Mouse (Mus musculus) kidney, embryonic 16.5 days (tissue): Measurements from ENCODE around the gene Tbl1x. TPM values are rescaled to one million over a fixed set of nuclear protein-coding genes. Genes with fewer than 3 reads are reported as not detected.

ENCODE experiments used
- ATAC-seq: fragments of 200-750 bp; cut with Nextera tagmentation; 2 replicates; pipeline ENCODE4 v1.8.0; 2017; ENCODE audit warnings: moderate TSS enrichment; ENCODE audit not compliant: low FRiP score, low TSS enrichment
- H3K27ac ChIP-seq: fragments of 300-500 bp; sonication (generic); 2 replicates; pipeline ENCODE4 v1.5.1; 2014; ENCODE audit warnings: low read length
- H3K27me3 ChIP-seq: fragments of 300-500 bp; sonication (generic); 2 replicates; pipeline ENCODE4 v1.6.1; 2014; ENCODE audit warnings: low read length, control low read depth, mixed read lengths; ENCODE audit not compliant: insufficient read depth
- H3K36me3 ChIP-seq: fragments of 300-500 bp; sonication (generic); 2 replicates; pipeline ENCODE4 v1.6.1; 2014; ENCODE audit warnings: low read length, control low read depth, mixed read lengths; ENCODE audit not compliant: insufficient read depth
- H3K4me1 ChIP-seq: fragments of 300-500 bp; sonication (generic); 2 replicates; pipeline ENCODE4 v1.6.1; 2014; ENCODE audit warnings: low read length, control low read depth, mixed read lengths; ENCODE audit not compliant: insufficient read depth
- H3K4me2 ChIP-seq: fragments of 300-500 bp; sonication (generic); replicated peaks from 2 replicates; pipeline ENCODE4 v1.6.1; 2014; ENCODE audit warnings: low read depth, low read length
- H3K4me3 ChIP-seq: fragments of 300-500 bp; sonication (generic); 2 replicates; pipeline ENCODE4 v1.5.1; 2014; ENCODE audit warnings: mild to moderate bottlenecking, low read length
- H3K9ac ChIP-seq: fragments of 300-500 bp; sonication (generic); replicated peaks from 2 replicates; pipeline ENCODE4 v1.6.1; 2014; ENCODE audit warnings: low read length
- H3K9me3 ChIP-seq: fragments of 300-500 bp; sonication (generic); 2 replicates; pipeline ENCODE4 v1.6.1; 2016; ENCODE audit warnings: low read length, control low read depth
- WGBS: fragments of 180-500 bp; shearing (Covaris S2); extraction: QIAGEN DNeasy Blood & Tissue Kit; methylation state at CpG from one replicate; pipeline ENCODE4 v1.1.7; 2014; 5-methylcytosine and 5-hydroxymethylcytosine counted together
- polyA plus RNA-seq: library from polyadenylated mRNA; unstranded; fragments of >200 nt; fragmentation: Nextera tagmentation; extraction: Ambion mirVana; gene quantifications from 2 replicates; pipeline ENCODE4 v1.2.1, GENCODE M21; 2015

Tbl1x gene
- 79.6 and 80.0 TPM in 2 replicates for polyA plus RNA-seq

GRCm38 (mm10) chrX:77510371-77511300, at the start of gene Tbl1x:
Gene Tbl1x (plus strand): TSS chrX:77511013.
- peak within 1 kb of the TSS; percentile 90 for H3K27ac ChIP-seq
- 22% methylated on average over 40 of the region's 76 CpGs for WGBS
- peak within 1 kb of the TSS; percentile 67 for H3K9ac ChIP-seq
- peak within 1 kb of the TSS; percentile 57 for H3K4me2 ChIP-seq
- no peaks in the 10 kb centered on the region for H3K27me3 ChIP-seq
- ATAC-seq = peak; percentile 90
- H3K36me3 ChIP-seq = no peaks in the 10 kb centered on the region
- H3K4me1 ChIP-seq = peaks cover 24% of the 10 kb centered on the region; the same call in 1 of the 2 replicates
- H3K4me3 ChIP-seq = peak within 1 kb of the TSS; percentile 60
- H3K9me3 ChIP-seq = no peaks in the 10 kb centered on the region

DNA sequence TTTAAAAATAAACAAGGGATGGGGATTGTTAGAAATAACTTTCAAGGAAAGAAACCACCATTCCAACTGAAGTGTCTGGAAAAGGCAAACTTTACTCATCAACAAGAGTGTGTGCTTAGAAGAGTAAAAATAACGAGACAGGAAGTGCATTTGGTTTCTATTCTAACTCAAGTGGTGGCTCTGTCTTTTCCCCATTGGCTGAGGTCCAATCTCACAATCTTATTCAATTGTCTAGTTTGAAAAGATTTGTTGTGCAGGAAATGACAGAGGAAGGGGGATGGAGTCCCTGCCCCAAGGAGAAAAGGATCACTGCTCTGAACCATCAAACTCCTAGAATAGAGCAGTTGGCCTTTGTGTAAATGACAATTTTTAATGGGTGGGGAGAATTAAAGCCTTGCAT, 41.6 kb upstream of the Tbl1x start:
- no peak overlapping the region for H3K27ac ChIP-seq
- H3K9me3 ChIP-seq = no peaks in the 10 kb centered on the region
- WGBS = 48% methylated on average over 1 of the region's 1 CpGs
- ATAC-seq = no peak
- no peak overlapping the region for H3K9ac ChIP-seq
- H3K27me3 ChIP-seq = no peaks in the 10 kb centered on the region
- H3K4me3 ChIP-seq = no peak overlapping the region
- H3K36me3 ChIP-seq = no peaks in the 10 kb centered on the region
- H3K4me1 ChIP-seq = no peaks in the 10 kb centered on the region
- H3K4me2 ChIP-seq = no peak overlapping the region

- 76% methylated on average over 1 of the region's 1 CpGs for WGBS
- H3K4me3 ChIP-seq = no peak overlapping the region
- no peak overlapping the region for H3K9ac ChIP-seq
- H3K4me1 ChIP-seq = no peaks in the 10 kb centered on the region
- no peaks in the 10 kb centered on the region for H3K9me3 ChIP-seq
- no peak for ATAC-seq
- H3K36me3 ChIP-seq = no peaks in the 10 kb centered on the region
- no peak overlapping the region for H3K4me2 ChIP-seq
- no peaks in the 10 kb centered on the region for H3K27me3 ChIP-seq
- no peak overlapping the region for H3K27ac ChIP-seq
Observed at GRCm38 (mm10) chrX:77472858-77473257, 38.0 kb upstream of the Tbl1x start.

- Histone ChIP-seq H3K36me3 (no peaks in the 10 kb centered on the region), H3K4me1 (no peaks in the 10 kb centered on the region), H3K9me3 (no peaks in the 10 kb centered on the region), H3K27ac (no peak overlapping the region), H3K27me3 (no peaks in the 10 kb centered on the region), H3K4me2 (no peak overlapping the region), H3K9ac (no peak overlapping the region), H3K4me3 (no peak overlapping the region)
- 34% methylated on average over 1 of the region's 1 CpGs for WGBS
- no peak for ATAC-seq
Observed at GRCm38 (mm10) chrX:77473511-77473910, 37.3 kb upstream of the Tbl1x start.

GRCm38 (mm10) chrX:77474551-77474950, 36.3 kb upstream of the Tbl1x start:
- Histone ChIP-seq H3K27ac (no peak overlapping the region), H3K4me2 (no peak overlapping the region), H3K9me3 (no peaks in the 10 kb centered on the region), H3K36me3 (no peaks in the 10 kb centered on the region), H3K4me3 (no peak overlapping the region), H3K9ac (no peak overlapping the region), H3K27me3 (no peaks in the 10 kb centered on the region), H3K4me1 (no peaks in the 10 kb centered on the region)
- 30% methylated on average over 1 of the region's 1 CpGs for WGBS
- ATAC-seq = no peak

- no peak for ATAC-seq
- H3K27ac ChIP-seq = no peak overlapping the region
- no peak overlapping the region for H3K9ac ChIP-seq
- H3K9me3 ChIP-seq = no peaks in the 10 kb centered on the region
- no peaks in the 10 kb centered on the region for H3K4me1 ChIP-seq
- no peak overlapping the region for H3K4me3 ChIP-seq
- H3K27me3 ChIP-seq = no peaks in the 10 kb centered on the region
- H3K4me2 ChIP-seq = no peak overlapping the region
- no peaks in the 10 kb centered on the region for H3K36me3 ChIP-seq
- 68% methylated on average over 2 of the region's 2 CpGs for WGBS
Observed at GRCm38 (mm10) chrX:77477526-77477925, 33.3 kb upstream of the Tbl1x start.

DNA sequence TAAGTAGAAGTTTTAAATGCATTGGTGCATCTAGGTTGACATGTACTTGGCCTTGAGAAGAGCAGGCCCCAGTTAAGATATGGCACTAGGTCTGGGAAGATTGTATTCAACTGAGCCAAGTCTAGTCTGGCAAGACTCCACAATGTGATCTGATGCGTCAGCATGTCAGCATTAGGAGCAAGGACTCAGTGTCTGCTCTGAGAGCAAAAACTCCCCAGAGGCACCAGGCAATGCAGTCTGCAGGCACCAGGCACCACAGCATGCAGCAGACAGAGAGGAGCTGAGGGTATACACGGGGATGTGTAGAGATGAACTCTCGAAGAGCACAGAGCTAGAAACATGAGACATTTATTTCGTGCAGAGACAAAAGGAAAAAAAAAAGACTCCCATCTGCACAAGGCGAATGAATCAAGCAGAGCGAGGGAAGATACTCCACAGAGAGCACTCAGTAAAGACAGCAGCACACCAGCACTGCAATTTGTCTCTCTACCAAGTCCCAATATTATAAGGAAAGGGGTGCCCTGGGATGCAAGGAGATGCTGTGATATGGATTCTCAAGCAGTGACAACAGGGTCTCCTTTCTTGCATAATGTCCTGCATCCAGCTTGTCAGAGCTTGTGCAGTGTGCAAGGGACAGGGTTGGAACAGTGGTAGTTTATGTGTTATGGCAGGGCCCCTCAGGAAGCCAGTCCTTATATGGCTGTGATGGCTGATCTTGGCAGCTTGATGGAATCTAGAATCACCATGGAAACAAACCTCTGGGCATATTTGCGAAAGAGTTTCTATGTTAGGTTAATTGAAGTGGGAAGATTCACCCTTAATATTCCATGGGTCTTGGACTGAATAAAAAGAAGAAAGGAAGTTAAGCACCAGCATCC, 22.7 kb upstream of the Tbl1x start:
- H3K9me3 ChIP-seq = 0 out of 2 replicates have a peak, but pooled peaks cover 2% of the 10 kb centered on the region
- H3K27me3 ChIP-seq = no peaks in the 10 kb centered on the region
- no peak overlapping the region for H3K9ac ChIP-seq
- 62% methylated on average over 7 of the region's 7 CpGs for WGBS
- ATAC-seq = no peak
- H3K36me3 ChIP-seq = no peaks in the 10 kb centered on the region
- no peak overlapping the region for H3K27ac ChIP-seq
- H3K4me1 ChIP-seq = no peaks in the 10 kb centered on the region
- no peak overlapping the region for H3K4me2 ChIP-seq
- H3K4me3 ChIP-seq = no peak overlapping the region

DNA sequence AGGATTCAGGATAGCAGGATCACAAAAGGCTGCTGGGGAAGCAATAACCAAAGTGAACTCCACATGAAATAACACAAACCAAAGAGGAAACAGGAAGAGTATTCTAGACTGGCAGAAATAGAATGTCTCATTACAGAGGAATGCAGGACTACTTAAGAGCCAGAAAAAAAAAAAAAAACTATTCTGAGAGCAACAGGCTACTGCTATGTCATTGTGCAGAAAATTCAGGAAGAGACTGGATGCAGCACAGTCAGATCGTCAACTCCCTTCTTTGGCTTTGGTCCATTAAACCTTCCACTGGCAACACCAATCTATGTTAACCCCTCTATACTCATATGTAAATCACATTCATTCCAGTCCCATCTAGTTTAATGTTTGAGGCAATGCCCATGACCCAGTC, 20.7 kb upstream of the Tbl1x start:
- Histone ChIP-seq H3K27ac (no peak overlapping the region), H3K4me3 (no peak overlapping the region), H3K27me3 (no peaks in the 10 kb centered on the region), H3K36me3 (no peaks in the 10 kb centered on the region), H3K9me3 (0 out of 2 replicates have a peak, but pooled peaks cover 4% of the 10 kb centered on the region), H3K4me2 (no peak overlapping the region), H3K4me1 (no peaks in the 10 kb centered on the region), H3K9ac (no peak overlapping the region)
- ATAC-seq = 0 out of 2 replicates have a peak, but pooled peaks have one; percentile 42
- 52% methylated on average over 1 of the region's 1 CpGs for WGBS

DNA sequence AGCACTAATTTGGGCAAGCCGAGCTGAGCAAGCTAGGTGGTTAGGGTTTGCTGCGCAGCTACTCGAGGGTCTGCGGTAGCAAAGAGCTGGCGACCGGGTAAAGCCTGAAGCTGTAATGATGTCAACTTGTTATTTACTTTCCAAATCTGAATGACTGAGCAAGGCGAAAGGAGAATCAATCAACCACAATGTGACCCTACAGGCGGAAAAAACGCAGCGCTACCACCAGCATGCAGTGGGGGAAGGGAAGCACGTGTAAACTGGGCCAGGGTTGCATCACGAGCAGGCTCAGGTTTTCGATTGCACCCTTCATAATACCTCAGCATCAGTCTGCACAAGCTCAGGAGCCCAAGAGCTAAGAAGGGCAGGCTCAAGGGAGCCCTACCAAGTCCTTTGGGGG, 1.7 kb upstream of the Tbl1x start:
- Histone ChIP-seq H3K9me3 (no peaks in the 10 kb centered on the region), H3K27ac (peak overlapping the region; percentile 90; the same call in 1 of the 2 replicates), H3K4me2 (peak overlapping the region; percentile 54), H3K4me1 (0 out of 2 replicates have a peak, but pooled peaks cover 19% of the 10 kb centered on the region), H3K9ac (no peak overlapping the region), H3K4me3 (peak overlapping the region; percentile 19), H3K27me3 (no peaks in the 10 kb centered on the region), H3K36me3 (no peaks in the 10 kb centered on the region)
- WGBS = 14% methylated on average over 13 of the region's 13 CpGs
- ATAC-seq = peak; percentile 60
